Mouse (Mus musculus) retina, postnatal 7 days (tissue): Measurements from ENCODE around the gene Col27a1.

Experiments
- DNase-seq: peaks from one replicate; pipeline ENCODE4 v3.0.0-alpha.2; 2012; ENCODE audit warnings: low read depth, low spot score

Gene Col27a1

GRCm38 (mm10) chr4:63373404-63373803, 159.6 kb downstream of the Col27a1 start:
- no peak for DNase-seq

- no peak for DNase-seq
Observed at GRCm38 (mm10) chr4:63374331-63374730, 160.5 kb downstream of the Col27a1 start.

GRCm38 (mm10) chr4:63375367-63375766, 161.6 kb downstream of the Col27a1 start:
- no peak for DNase-seq

- DNase-seq: no peak
Observed at GRCm38 (mm10) chr4:63377483-63377882, 163.7 kb downstream of the Col27a1 start.

- no peak for DNase-seq
Observed at GRCm38 (mm10) chr4:63382676-63383369, 169.0 kb downstream of the Col27a1 start.

GRCm38 (mm10) chr4:63383474-63383873, 169.7 kb downstream of the Col27a1 start:
- no peak for DNase-seq

- no peak for DNase-seq
Observed at GRCm38 (mm10) chr4:63384262-63384661, 170.5 kb downstream of the Col27a1 start.
